Mouse (Mus musculus): Measurements from ENCODE around the gene Kcng4.

The Kcng4 gene

DNA sequence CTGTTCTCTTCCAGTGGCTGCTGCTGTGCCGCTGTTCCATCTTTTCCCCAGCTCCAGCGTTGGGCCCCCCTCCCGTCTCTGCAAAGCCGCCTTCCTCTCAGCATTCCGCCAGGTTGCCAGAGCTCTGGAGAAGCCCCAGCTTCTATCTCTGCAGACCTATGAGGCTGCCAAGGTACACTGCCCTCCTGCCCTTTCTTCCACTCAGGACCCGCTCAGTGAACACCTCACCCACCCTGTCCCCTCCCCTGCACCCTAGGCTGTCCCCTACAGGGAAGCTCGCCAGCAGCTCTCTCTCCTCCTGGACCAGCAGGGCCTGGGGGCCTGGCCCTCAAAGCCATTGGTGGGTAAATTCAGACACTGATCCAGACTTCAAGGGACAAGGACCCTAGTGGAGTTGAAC, 19.1 kb downstream of the Kcng4 start:
- DNase-seq (ENCODE audit: low spot score) = no peak

DNA sequence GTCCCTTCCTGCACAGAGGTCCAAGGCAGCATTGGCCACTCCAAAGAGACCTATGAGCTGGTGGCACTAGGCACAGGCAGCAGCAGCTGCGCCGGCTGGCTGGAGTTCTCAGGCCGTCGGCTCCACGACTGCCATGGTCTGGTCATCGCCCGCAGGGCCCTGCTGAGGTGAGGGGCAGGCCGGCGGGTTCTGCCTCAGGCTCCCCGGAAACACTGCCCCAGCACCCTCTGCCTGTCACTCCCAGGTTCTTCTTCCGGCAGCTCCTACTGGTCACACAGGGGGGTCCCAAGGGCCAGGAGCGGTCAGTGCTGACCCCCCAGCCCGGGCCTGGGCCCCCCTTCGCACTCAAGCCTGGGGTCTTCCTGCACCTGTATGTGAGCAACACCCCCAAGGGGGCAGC, 20.4 kb downstream of the Kcng4 start:
- DNase-seq (ENCODE audit: low spot score) = no peak

DNA sequence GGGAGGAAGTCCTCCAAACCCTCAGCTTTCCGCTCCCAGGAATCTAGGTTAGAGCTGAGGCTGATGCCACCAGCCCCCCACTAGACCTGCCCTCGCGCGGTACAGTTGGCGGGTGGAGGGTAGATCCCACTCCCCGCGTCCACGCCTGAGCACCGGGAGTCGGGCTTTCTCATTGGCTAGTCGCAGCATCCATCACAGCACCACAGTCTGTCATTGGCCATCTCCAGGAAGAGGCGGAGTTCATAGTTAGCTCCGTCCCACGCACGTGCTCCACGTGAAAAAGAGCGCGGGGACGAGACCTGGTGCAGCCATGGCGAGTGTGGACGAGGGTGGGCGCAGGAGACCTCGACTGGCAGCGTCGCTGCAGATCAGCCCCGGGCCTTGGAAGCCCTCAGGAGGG, 23.0 kb downstream of the Kcng4 start, which contains the start of gene Adad2:
Adad2 (plus strand) TSS at position 277 of the 400 bp plus-strand sequence.
- DNase-seq (ENCODE audit: low spot score) = no peak

DNA sequence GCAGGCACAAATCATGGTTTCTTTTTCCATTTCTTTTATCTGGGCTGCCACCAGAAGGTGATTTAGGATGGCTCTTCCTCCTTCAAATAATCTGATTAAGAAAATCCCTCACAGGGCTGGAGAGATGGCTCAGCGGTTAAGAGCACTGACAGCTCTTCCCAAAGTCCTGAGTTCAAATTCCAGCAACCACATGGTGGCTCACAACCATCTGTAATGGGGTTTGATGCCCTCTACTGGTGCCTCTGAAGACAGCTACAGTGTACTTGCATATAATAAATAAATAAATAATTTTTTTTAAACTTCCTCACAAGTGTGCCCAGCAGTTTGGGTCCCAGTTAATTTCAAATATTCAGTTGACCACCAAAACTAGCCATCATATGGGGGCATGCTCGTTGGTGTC, 29.3 kb downstream of the Kcng4 start:
- no peak for DNase-seq (ENCODE audit: low spot score)

DNA sequence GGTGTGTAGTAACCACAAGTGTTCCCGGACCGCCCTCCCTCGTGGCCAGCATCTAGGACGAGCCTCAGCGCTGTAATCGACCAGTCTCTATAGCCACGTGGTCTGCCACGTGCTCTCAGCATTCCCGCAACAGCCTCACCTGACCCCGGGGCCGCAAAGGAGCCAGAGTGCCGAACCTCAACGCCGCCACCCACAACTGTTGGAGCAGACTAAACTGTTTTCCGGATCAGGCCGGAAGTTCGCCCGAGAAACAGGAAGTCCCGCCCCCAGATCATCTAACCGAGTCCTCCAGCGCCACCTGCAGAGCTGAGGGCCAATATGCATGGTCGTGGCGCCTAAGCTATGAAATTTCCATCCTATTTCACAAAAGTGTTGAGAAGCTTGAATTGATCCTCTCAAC, 30.5 kb downstream of the Kcng4 start, which contains the start of gene Taf1c:
Taf1c (minus strand) TSS at position 227 of the 400 bp plus-strand sequence.
- DNase-seq (ENCODE audit: low spot score) = peak; percentile 94

DNA sequence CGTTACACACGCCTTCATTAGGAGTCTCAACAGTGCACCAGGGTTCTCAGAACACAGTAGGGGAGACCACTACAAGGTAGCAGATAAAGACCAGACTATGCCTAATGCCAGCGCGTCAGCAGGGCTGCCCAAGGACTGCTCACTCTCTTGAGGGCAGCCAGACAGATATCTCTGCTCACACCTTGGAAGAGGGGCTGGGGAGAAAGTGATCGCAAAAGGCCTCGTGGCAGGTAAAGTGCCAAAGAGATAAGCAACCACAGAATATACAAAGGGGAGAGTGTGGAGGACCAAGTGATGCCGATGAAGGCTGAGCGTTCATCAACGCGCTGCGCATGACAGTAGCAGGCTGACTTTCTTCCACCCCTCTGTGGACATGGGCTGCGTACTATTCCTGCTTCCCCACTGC, 31.1 kb downstream of the Kcng4 start:
- no peak for DNase-seq (ENCODE audit: low spot score)

DNA sequence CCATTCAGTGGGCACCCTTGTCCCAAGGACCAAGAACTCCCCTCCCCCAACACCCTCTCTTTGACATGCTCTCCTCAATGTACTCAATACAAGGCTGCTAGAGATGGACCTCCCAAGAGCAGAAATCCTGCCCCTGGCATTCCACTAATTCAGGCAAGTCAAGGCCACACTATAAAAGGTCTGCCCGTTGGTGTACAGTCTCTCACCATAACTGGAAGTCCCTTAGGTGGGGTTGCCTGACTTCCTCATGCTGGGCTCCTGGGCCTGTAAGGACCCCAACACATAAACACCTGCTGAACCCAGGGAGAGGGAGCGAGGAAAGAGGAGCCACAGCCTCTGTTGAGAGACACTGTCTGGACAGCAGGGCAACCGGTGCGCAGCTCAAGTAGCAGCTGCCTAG, 31.7 kb downstream of the Kcng4 start:
- DNase-seq (ENCODE audit: low spot score) = no peak

DNA sequence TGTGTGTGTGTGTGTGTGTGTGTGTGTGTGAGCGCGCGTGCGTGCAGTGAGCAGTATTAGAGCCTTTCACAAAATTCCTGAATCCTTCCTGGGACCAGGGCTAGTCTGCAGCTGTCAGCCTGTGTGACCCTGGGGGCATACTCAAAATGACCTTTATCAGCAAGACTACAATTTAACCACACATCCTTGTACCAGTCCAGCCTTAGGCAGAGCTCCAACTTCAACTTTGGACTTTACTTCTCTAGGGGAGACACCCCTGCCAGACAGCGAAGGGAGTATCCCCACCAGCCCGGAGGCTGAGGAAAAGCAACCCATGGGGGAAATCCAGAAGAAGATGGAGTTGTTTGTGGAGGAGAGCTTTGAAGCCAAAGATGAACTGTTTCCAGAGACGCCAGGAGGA, 44.0 kb downstream of the Kcng4 start:
- no peak for DNase-seq (ENCODE audit: low spot score)

DNA sequence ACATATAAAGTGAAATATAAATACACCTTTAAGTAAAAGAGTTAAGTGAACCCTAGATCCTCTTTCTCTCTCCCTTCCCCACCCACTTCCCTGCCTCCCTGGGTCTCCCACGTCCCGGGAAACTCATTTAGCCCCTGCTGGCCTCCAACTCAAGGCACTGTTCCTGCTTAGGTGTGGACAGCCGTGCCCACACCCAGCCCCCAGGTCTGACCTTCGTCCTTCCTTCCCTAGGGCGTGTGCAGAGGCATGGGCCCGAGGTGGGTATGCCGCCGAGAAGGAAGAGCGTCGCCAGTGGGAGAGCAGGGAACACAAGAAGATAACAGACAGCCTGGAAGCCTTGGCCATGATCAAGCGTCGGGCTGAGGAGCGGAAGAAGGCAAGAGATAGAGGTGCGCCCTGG, 45.1 kb downstream of the Kcng4 start:
- DNase-seq (ENCODE audit: low spot score) = no peak

DNA sequence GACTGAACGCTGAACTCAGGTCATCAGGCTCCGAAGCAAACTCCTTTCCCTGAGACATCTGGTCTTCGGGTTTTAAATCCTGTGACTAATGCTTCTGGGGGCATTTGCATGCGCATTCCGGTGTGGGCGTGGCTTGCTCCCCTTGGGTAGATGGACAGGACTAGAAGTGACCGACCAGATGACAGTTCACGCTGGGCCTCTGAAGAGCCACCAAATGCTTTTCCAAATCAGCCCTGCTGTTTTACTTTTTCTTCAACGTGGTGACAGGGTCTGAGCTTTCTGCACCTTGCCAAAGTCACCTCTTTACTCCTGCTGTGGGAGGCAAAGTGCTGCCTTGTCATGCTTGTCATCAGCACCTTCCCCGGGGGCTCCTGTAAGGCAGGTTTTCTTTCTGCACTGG, 46.6 kb downstream of the Kcng4 start:
- no peak for DNase-seq (ENCODE audit: low spot score)

DNA sequence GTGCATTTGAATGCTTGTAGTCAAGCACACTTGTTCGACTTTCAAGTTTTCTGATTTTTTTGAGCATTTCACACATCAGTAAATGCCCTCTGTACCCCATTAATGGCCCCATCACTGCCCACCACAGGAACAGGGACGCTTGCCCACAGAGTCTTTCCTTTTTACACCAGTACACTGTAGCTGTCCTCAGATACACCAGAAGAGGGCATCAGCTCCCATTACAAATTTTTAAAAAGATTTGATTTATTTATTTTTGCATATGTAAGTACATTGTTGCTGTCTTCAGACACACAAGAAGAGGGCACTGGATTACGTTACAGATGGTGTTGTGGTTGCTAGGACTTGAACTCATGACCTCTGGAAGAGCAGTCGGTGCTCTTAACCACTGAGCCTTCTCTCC, 47.2 kb downstream of the Kcng4 start:
- DNase-seq (ENCODE audit: low spot score) = no peak

DNA sequence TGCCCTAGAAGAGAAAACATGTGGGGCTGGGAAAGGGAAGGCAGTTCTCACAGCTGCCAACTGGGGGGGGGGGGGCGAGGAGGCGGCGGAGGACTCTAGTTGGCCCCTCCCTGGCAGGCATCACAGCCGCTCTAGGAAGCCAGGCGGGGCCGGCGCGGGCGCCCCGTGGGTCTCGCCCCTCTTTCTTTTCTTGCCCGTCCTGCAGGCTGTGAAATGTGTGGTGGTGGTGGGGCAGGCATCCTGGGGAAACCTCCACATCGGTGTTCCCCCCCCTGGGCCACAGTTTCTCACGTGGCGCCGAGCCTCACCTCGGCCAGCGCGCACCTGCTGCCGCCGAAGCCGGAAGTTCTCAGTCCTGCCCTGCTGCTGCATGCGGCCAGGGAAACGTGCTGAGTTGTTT, 49.6 kb downstream of the Kcng4 start:
- DNase-seq (ENCODE audit: low spot score) = no peak

DNA sequence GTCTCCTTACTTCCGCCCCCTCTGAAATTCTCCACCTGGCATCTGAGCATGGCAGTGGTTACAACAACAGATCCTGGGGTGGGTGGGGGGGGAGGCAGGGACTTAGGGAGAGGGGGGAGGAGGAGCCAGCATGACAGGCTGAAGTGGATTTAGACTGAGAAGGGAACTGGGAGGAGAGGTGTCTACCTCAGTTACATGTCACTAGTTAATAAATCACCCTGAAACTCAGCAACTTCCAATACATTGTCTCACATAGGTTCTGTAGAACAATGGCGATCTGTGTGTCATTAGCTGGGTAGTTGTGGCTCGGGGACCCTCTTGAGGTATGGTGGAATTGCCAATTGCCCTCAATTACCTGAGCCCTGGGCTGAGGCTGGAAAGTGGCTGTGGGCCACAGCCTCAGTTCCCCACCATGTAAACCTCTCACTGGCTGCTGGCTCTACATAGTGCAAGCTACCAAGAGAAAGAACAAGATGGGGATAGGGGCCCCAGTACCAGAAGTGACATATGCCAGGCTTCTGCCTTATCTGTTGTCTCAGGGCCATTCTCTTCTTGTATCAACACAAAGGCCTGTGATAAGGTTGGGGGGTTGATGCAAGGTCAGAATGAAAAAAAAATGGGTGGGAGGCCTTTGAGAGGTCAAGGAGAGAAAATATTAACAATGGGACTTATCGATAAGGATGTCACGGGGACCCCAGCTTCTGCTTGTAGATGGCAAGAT, 54.9 kb downstream of the Kcng4 start:
- DNase-seq (ENCODE audit: low spot score) = no peak

DNA sequence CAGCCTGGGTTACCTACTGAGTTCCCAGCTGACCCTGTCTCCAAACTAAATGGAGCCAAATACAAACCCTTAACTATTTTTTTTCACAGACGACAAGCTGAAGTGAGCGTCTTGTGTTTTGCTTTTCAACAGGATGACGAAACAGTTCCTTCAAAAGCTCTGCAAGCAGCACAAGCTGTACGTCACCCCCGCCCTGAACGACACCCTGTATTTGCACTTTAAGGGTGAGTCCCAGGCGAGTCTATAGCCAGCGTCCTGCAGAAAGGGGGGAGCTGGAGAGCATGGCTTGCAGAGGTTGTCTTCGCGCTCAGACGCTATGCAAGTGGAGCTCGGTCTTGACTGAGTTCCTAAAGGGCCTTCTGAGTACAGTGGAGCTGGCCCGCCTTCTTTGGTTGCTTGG, 56.4 kb downstream of the Kcng4 start:
- no peak for DNase-seq (ENCODE audit: low spot score)

DNA sequence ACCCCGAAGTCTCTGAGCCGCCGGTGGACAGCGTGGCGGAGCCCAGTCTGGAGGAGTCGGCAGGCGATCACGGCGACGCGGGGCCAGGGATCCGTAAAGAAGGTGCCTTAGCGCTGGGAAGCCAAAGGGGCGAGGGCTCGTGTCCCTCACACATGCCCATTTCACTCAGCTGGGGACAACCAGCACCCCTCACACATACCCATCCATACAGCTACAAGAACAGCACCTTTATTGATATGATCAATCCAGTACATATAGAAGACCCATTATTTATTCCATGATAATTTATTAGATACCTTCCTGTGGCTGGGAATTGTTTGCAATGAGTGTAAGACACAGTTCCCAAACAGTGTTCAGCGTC, 60.1 kb downstream of the Kcng4 start:
- no peak for DNase-seq (ENCODE audit: low spot score)

DNA sequence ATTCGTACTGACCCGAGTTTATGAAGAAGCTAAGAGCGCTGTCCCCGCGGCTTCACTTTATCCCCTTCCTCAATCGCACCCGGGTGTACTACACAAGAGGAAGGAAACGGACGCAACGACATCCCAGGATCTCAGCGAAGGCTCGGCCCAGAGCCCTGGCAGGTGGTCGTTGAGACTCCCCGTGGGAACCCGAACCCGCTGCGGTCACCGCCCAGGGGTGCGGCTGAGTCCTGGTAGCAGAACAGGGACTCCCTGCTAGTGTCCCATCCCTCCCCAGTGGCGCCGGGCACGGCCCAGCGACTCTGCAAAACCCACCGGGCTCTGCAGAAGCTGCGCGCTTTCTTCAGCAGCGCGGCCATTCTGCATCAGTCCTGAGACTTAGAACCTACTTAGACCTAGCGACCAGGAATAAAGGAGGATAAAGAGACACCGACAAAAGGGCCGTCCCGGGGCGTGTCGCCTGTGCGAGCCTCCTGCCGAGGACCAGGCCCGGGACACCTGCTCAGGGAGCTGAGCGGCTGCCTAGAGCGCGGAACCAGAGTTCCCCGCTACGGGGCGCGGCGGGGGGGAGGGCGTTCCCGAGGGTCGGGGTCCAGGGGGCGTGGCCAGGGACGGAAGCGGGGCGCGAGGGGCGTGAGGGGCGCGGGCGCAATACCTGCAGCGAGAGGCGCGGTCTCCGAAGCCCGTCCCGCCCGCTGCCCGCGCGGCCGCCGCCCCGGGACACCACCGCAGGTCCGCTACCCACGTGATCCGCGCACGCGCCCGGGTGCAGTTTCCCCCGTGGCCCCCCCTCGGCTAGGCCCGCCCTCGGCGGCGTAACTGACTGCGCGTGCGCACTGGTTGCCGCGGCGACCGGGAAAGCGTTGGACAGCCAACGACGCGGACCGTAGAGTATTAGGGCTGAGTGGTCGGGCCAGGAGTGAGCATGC, 60.8 kb downstream of the Kcng4 start, which contains the start of the genes Hsdl1 and Dnaaf1:
Hsdl1 (minus strand) TSS at position 747 of the 929 bp plus-strand sequence.
Dnaaf1 (plus strand) TSS at position 799 of the 929 bp plus-strand sequence.
- peak; percentile 97 for DNase-seq (ENCODE audit: low spot score)
